Mouse (Mus musculus) gastrocnemius, adult 8-10 months (tissue): Measurements from ENCODE around the gene Fcgr1. TPM values are rescaled to one million over a fixed set of nuclear protein-coding genes. Genes with fewer than 3 reads are reported as not detected.
"Not testable (repeated sequence)": the region's sequence is repeated elsewhere in the genome, so short reads cannot be mapped to it uniquely, and the experiment has no call there.

Source experiments
- DNase-seq, 2 experiments: peaks; one replicate each; pipeline ENCODE4 v3.0.0; 2022; ENCODE audit warnings: low spot score in 2 of 2
- total RNA-seq, 4 experiments: library from RNA; stranded (reverse); gene quantifications; 2 replicates each; pipeline ENCODE4 v1.2.4; 2022

Fcgr1 gene
- total RNA-seq, 4 experiments from 2014 or later, result 0.70 TPM; not detected in 3

DNA sequence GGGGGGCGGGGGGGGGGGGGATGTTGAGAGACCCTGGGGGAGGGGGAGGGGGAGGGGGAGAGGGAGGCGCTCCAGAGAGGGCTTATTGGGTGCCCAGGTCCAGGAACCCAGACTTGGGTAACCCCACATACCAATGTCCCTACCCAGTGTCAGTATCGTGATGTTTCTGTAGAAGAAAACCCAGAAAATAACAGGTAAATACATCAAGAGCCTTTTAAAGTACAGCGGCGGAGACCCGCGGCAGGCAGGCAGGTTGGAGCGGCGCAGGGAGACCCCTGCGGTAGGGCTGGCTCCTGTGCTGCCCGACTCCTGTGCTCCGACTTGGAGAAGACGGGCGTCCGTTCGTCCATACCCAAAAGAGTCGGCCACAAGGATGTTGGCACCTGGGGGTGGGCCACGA lies 33.9 kb upstream of the Fcgr1 start:
- no peak for DNase-seq

DNA sequence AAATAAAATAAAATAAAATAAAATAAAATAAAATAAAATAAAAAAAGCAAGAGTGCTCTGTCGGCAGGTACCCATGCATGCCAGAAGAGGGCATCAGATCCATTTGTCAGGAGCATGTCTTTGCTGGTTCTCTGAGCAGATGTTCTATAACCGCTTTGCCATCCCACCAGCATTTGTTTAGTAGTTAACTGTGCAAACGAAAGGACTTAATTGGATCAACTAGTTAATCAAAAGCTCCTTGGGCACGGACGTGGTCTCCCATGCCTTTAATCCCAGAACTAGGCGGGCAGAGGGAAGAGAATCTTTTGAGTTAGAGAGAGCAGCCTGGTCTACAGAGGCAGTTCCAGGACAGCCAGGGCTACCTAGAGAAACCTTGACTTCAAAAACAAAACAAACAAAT lies 33.4 kb upstream of the Fcgr1 start:
- no peak for DNase-seq

DNA sequence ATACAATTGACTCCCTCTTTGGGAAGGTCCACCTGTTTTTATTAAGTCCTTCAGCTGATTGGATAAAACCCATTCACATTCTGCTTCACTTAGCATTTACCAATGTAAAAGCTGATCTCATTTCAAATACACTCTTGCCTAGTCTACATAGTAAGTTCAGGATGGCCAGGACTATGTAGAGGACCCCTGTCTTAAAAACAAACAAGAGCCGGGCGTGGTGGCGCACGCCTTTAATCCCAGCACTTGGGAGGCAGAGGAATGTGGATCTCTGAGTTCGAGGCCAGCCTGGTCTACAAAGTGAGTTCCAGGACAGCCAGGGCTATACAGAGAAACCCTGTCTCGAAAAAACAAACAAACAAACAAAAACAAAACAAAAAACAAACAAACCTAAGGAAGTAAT lies 30.0 kb upstream of the Fcgr1 start:
- not testable (repeated sequence) for DNase-seq

DNA sequence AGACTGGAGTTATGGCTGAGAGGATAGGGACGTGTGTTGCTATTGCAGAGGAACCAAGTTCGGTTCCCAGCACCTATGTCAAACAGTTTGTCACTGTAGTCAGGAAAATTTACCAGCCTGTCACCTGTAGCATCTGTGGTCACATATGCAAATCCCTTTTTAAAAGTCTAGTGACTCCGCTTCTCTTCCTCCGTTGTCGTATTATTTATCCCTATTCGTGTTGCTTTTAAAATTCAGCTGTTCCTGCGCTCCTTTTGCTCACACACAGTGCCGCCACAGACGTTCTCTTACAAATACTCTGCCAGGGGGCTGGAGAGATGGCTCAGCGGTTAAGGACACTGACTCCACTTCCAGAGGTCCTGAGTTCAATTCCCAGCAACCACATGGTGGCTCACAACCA lies 28.8 kb upstream of the Fcgr1 start:
- no peak for DNase-seq

DNA sequence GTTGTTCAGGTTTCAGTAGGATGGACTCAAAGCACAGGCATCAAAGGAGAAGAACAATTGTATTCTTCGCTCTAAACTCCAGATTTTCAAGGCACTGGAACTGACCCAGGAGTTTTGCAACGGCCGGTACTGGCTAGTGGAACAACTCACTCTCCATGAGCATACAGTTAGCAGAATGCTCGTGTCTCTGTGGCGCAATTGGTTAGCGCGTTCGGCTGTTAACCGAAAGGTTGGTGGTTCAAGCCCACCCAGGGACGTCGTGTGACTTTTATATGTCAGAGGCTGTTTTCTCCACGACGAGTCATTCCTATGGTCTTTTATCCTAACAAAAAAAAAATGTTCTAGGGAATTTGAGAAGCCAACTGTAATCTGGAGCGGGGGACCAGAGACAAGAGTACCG lies 28.1 kb upstream of the Fcgr1 start:
- no peak for DNase-seq

DNA sequence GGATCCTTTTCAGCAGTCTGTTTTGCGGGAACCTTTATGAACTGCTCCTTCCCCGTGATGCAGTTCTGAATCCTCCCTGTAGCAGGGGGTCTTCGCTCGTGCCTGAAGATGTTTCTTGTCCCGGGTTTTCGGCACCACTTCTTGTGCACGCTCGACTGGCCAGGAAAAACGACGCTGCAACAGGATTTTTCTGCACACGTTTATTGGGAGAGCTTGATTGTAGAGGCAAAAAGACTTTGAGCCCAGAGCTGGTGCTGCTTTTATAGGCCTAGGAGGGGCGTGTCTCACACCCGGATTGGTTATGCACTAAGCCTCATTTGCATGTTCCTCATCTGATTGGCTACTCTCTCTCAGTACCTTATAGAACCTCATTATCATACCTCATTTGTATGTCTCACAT lies 26.2 kb upstream of the Fcgr1 start:
- not testable (repeated sequence) for DNase-seq

DNA sequence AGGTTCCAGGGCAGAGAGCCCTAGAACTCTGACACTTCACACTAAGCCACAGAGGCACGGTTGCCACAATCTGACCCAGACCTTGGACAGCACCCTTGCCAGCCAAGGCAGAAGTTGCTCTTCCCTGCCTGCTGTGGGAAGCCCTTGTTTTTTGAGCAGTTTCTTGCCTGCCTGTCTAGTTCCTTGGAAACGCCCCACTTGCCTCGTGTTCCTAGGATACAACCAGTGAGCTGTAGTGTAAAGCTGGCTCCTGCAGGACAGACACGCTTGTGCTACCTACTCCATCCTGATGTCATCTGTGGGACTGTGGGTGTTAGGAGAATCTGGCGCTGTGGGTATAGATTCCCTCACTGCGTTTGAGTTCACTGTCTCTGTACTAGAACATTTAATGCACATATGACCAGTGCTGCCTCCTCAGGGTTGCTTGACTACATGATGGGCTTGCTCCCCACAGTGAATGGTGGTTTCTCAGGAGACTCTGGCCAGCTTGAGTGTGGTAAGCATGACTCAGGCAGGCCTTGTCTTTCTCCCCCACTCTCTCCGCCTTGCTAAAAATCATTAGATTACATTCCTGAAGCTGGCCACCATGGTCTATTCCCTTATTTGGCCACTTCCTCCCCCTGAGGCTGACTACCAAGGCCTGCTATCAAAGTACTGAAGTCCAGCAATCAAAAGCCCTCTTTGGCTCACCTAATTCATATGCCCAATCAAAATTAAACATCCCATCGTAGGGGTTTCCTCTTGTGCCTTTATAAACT lies 18.8 kb upstream of the Fcgr1 start:
- no peak for DNase-seq

DNA sequence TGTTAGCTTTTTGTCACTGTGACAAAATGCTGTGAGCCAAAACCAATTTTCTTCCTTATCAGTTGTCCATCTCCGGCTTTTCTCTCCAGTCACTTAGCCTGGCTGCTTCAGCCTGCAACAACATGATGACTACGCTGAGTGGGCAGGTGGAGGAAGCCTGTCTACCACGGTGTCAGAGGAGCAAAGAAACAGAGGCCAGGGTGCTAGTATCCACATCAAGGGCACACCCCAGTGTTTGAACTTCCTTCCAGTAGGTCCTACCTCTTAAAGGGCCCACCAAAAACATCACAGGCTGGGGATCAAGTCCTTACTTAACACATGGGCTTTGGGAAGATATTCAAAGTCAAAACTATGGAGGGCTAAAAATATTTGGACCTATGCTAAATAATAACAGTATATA lies 15.7 kb upstream of the Fcgr1 start:
- DNase-seq, result no peak

DNA sequence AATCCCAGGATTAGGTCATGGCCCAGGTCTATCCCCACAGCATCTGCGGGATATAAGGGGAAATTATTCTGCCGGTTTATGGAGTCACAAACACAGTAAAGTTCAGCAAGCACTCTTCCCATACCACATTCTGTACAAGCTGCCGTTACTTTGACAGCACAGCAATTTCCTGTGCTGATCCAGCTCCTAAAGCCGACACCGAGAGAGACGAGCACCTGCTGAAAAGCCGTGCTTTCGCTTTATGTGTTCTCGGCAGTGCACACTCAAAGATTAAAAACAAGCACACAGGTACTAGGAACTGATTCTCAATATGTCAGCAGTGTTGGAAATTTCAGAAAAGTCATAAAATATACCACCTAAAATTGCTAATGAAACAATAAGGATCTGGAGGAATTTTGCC lies 12.7 kb upstream of the Fcgr1 start:
- no peak for DNase-seq

DNA sequence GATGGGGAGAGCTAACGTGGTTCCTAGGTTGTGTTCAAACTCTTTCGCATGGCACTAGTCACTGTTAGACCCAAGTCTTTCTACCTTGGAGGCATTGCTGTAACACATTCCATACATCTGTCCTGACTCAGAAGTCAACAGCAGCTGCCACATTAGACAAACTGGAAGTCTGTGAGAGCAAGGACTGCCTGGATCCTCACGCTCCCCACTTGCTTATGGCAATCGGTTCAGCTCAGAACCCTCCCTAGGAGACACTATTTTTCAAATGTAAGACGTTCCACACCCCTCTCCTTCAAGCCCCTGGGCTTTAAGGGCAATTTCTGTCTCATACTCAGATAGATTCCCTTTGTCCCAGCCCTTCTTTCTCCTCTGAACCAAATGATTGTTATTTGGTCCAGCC lies 8.3 kb upstream of the Fcgr1 start:
- no peak for DNase-seq

DNA sequence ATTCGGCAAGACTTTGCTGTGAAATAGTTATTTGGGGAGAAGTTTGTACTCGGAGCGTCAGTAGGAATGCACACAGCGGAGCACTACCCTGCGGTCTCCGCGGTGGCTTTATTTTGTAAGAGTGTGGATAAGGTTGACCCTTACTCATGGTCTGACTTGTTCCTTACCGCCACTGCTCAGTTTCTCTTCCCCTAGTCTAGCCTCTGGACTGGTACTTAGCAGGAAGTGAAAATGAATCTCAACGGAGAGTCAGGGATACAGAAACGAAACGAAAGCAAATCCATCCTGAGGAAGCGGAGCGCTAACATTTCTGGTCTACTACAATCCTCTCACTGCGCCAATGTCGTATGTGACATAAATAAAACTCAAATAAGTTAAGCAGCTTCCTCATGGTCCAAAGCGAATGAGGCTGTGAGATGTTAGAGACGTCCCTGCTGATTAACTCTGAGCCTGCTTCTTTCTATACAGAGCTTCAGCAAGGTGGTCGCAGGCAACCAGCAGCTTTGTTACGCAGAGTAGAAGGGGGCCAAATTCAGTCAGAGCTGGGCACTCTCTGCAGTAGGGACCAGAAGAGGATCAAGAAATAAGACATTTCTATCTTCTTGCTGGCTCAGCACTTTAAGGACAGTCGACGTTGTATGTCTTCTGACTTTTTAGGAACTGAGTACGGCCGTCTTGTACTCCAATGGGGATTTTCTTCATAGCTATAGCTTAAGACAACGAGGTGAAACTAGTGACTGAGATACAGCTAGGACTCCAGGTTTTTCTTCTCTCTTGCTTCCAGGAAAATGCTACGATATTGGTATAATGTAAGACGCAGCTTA lies 7.1 kb upstream of the Fcgr1 start:
- no peak for DNase-seq

DNA sequence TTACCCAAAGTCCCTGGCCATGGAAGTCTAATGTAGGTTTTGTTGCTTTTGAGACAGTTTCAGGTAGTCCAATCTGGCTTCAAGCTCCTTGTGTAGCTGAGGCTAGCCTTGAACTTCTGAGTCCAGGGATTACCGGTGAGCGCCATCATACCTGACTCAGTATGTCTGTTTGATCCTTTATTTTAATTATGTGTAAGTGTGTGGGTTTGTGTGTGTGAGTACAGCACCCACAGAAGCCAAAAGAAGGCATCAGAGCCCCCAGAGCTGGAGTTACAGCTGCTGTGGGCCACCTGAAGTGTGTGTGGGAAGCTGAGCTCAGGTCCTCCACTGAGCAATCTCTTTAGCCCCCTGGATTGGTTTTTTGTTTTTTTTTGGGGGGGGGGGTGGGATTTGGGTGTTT lies 5.8 kb upstream of the Fcgr1 start:
- DNase-seq, result no peak

DNA sequence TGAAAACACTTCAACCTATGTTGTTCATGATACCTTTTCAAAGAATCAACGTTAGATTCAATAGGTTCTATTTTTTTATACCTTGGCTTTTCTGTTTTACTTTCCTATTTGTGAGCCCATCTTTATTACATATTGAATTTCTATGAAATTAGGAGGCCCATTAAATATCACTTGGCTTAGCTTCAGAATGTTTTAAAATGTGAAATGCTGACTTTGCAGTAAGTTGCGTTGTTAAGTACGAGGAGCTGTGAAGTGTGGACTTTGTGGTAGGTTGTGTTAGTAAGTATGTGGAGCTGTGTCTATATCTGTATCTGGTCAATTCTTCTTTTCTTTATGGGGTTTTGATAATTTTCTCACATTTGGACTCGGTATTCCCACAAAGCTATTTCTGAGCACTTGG lies 4.6 kb upstream of the Fcgr1 start:
- no peak for DNase-seq

DNA sequence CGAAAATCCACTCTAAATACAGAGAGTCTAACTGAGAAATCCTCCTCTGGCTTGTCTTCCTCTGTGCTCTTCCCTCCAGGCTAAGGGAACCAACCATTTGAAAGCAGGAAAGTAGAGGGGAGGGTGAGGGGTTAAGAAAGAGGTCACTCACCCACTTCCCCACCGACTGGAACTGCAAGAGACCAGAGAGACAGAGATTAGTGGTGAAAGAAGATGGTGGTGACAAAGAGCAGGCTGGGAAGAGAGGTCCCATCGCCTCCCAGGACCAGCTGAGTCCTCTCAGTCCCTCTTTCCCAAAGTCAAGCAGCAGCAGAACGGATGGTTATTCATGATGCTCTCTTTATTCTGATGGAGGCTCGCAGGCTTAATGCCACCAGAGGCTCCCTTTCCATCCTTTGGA lies 401 bp downstream of the Fcgr1 start:
- no peak for DNase-seq

DNA sequence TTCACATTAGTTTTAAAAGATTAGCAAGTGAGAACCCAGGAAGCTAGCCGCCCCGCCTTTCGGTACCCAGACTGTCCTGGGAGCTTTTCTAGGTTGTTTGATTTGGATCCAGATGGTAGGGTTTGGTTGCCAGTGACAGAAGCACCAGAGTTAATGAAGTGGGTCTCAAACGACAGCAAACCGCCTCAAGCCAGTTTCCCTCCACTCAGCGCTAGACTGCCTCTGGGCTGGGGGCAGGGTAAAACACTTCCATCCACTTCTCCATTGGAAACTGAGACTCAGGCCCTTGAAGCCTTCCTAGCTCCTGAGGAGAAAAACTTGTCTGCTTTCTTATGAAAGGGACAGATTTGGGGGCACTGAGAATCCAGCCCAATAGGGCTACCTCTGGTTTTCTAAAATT lies 1.1 kb downstream of the Fcgr1 start:
- DNase-seq, result no peak

DNA sequence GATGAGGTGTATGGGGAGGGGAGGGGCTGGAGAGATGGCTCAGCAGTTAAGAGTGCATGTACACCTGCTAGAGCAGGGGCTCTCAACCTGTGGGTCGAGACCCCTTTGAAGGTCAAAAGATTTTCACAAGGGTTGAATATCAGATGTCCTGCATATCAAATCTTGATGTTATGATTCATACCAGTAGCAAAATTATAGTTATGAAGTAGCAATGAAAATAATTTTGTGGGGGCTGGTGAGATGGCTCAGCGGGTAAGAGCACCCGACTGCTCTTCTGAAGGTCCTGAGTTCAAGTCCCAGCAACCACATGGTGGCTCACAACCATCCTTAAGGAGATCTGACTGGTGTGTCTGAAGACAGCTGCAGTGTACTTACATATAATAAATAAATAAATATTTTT lies 3.0 kb downstream of the Fcgr1 start:
- DNase-seq, result not testable (repeated sequence)

DNA sequence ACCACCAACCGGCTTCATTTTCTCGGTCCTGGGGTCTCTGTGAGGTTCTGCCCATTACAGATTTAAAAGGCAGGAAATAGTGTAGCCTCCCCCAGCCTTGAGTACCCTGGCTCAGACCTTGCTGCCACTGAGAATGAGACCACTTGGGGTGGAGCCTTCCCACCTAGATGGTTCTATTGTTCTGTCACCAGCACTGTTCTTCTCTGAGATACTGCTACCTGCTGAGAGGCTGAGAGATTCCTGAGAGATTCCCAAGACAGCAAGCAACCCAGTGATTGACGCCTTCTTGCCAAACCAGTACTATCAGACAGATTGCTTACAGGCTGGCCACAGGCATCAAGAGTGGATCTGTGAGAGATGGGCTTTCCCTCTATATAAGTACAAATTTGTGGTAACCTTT lies 4.6 kb downstream of the Fcgr1 start:
- DNase-seq, result no peak

DNA sequence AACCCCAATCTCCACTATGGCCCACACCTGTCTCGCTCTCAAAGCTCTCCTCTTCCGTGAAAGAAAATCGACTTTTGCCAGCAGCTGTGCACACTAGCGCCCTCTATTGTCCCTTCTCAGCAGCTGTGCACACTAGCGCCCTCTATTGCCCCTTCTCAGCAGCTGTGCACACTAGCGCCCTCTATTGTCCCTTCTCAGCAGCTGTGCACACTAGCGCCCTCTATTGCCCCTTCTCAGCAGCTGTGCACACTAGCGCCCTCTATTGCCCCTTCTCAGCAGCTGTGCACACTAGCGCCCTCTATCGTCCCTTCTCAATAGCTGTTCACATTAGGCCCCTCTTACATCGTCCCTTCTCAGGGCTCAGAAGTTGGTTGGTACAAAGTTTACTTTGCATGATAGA lies 6.4 kb downstream of the Fcgr1 start:
- DNase-seq, result not testable (repeated sequence)

DNA sequence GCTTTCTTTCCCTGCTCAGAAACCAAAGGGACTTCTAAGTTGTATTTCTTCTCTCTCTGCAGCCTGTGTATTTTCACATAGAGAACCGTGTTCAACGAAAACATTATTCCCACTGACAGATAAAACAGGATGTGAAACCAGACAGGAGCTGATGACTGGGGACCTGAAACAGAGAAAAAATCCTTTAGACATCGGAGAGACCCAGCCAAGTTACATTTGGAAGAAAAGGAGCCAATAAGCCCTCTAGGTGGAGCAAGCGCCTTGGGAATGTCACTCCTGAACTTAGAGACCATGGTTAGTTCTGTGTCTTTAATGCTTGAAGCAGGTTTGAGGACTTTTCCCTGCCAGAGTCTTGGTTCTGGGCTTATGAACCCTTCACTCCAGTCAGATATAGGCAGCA lies 9.3 kb downstream of the Fcgr1 start:
- DNase-seq, result no peak

DNA sequence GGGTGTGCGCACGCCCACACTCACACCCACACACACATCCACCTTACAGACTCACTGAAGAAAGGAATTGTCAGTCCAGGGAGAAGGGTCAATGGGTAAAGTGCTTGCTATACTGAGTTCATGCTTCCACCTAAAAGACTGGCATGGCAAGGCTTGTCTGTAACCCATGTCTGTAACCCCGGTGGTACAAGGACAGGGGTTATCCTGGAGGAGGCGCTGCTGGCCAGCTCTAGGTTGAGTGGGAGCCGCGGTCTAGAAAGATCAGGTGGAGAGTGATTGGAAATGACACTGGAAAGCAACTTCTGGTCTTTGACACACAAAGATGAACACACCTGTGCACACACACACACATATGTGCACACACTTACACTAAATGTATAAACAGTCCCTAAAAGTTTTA lies 13.1 kb downstream of the Fcgr1 start:
- DNase-seq, result no peak

DNA sequence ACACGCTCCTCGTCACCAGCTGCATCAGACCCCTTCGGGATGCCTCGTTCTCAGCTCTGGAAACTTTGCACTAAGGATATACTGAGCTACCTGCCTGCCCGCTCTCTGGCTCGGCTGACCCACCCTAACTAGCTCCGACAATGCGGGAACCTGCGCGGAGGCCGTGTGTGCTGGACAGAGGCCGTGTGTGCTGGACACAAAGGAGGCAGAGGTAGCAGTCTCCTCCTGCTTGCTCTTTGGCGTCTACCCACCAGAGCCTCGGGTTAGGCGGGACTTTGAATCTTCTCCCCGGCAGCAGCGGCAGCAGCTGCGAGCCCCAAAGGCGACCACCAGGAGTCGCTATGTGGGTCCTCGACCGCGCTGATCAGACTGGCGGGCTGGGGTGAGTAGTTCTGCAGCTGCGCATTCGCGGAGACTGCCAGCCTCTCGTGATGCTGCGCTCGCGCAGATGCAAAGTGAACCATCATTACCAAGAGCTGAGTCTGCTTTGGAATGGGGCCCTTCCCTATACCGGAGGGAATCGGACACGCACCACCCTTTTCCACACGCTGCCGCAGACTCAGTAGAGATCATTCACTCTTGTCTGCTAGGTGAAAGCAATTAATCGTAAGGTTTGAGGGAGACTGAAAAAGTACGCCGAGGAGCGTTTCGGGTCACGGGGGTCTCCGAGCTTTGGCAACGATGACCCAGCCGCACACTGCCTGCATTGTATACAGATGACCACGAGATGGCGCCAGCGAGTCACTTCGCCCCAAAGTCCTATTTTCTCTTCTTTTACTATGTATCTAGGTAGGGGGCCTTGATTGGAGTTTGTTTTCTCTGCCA lies 15.8 kb downstream of the Fcgr1 start:
- peak; percentile 78 to 87 for DNase-seq

DNA sequence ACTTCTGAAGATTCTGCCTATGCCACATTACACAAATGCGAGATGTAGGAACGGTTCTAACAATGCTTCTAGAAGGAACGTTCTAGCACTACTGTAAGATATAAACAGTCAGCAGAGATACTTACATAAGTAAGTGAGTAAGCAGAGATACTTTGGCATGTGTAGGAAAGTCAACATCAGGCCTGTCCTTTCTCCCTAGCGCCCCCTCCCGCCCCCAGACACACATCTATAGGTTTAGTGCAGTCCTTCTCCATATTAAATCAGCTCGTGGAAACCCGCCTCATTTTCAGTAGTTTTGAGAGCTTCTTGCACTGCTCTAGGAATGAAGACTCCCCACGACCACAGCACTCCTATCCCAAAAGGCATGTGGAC lies 16.4 kb downstream of the Fcgr1 start:
- DNase-seq, result no peak
